Mouse (Mus musculus) heart, embryonic 15.5 days (tissue): ENCODE measurements at regions not wholly inside any gene's neighbourhood (a gene's known extent, or its start where the extent isn't known, plus 50 kb on each side); places are given as distances from the start of the nearest gene placed in this dataset.

Experiments
- ATAC-seq: fragments of 200-750 bp; cut with Nextera tagmentation; replicated peaks from 2 replicates; pipeline ENCODE4 v1.8.0; 2017; ENCODE audit warnings: low read depth, moderate TSS enrichment; ENCODE audit not compliant: insufficient number of reproducible peaks, insufficient read depth, low FRiP score
- H3K27ac ChIP-seq: fragments of 300-500 bp; sonication (generic); 2 replicates; pipeline ENCODE4 v1.5.1; 2015; ENCODE audit warnings: mild to moderate bottlenecking, inconsistent platforms
- H3K27me3 ChIP-seq: fragments of 300-500 bp; sonication (generic); 2 replicates; pipeline ENCODE4 v1.6.1; 2015; ENCODE audit warnings: inconsistent platforms
- H3K36me3 ChIP-seq: fragments of 300-500 bp; sonication (generic); 2 replicates; pipeline ENCODE4 v1.6.1; 2015; ENCODE audit warnings: mild to moderate bottlenecking, inconsistent platforms
- H3K4me1 ChIP-seq: fragments of 300-500 bp; sonication (generic); replicated peaks from 2 replicates; pipeline ENCODE4 v1.6.1; 2015; ENCODE audit warnings: inconsistent platforms
- H3K4me2 ChIP-seq: fragments of 300-500 bp; sonication (generic); 2 replicates; pipeline ENCODE4 v1.6.1; 2015; ENCODE audit warnings: inconsistent platforms, mild to moderate bottlenecking, moderate library complexity
- H3K4me3 ChIP-seq: fragments of 300-500 bp; sonication (generic); 2 replicates; pipeline ENCODE4 v1.5.1; 2015; ENCODE audit warnings: mild to moderate bottlenecking, inconsistent platforms
- H3K9ac ChIP-seq: fragments of 300-500 bp; sonication (generic); 2 replicates; pipeline ENCODE4 v1.6.1; 2015; ENCODE audit warnings: mild to moderate bottlenecking, inconsistent platforms
- H3K9me3 ChIP-seq: fragments of 300-500 bp; sonication (generic); replicated peaks from 2 replicates; pipeline ENCODE4 v1.6.1; 2016; ENCODE audit warnings: inconsistent platforms
- WGBS: fragments of 180-500 bp; shearing (Covaris S2); methylation state at CpG from one replicate; pipeline ENCODE4 v1.1.7; 2015; ENCODE audit warnings: mixed read lengths; 5-methylcytosine and 5-hydroxymethylcytosine counted together

GRCm38 (mm10) chr13:118603474-118603873, 66.1 kb upstream of the Fgf10 start:
- no peaks in the 10 kb centered on the region for H3K9me3 ChIP-seq
- no peaks in the 10 kb centered on the region for H3K36me3 ChIP-seq
- H3K9ac ChIP-seq: no peak overlapping the region
- no peak overlapping the region for H3K4me2 ChIP-seq
- no peak overlapping the region for H3K27ac ChIP-seq
- no peaks in the 10 kb centered on the region for H3K4me1 ChIP-seq
- H3K4me3 ChIP-seq: no peak overlapping the region
- no peaks in the 10 kb centered on the region for H3K27me3 ChIP-seq
- ATAC-seq: no peak
- WGBS: 62% methylated on average over 5 of the region's 5 CpGs

GRCm38 (mm10) chr13:118596856-118597255, 72.7 kb upstream of the Fgf10 start:
- no peaks in the 10 kb centered on the region for H3K9me3 ChIP-seq
- H3K36me3 ChIP-seq: no peaks in the 10 kb centered on the region
- no peaks in the 10 kb centered on the region for H3K27me3 ChIP-seq
- no peak overlapping the region for H3K4me2 ChIP-seq
- no peak overlapping the region for H3K9ac ChIP-seq
- WGBS: 63% methylated on average over 5 of the region's 5 CpGs
- no peak overlapping the region for H3K27ac ChIP-seq
- ATAC-seq: no peak
- no peak overlapping the region for H3K4me3 ChIP-seq
- H3K4me1 ChIP-seq: no peaks in the 10 kb centered on the region

- H3K9me3 ChIP-seq: no peaks in the 10 kb centered on the region
- H3K36me3 ChIP-seq: no peaks in the 10 kb centered on the region
- H3K4me3 ChIP-seq: no peak overlapping the region
- no peak overlapping the region for H3K4me2 ChIP-seq
- no peak overlapping the region for H3K9ac ChIP-seq
- no peak for ATAC-seq
- no peaks in the 10 kb centered on the region for H3K4me1 ChIP-seq
- no peaks in the 10 kb centered on the region for H3K27me3 ChIP-seq
- 64% methylated on average over 6 of the region's 6 CpGs for WGBS
- H3K27ac ChIP-seq: no peak overlapping the region
Observed at GRCm38 (mm10) chr13:118596218-118596795, 73.3 kb upstream of the Fgf10 start.

GRCm38 (mm10) chr13:118592074-118592473, 77.5 kb upstream of the Fgf10 start:
- ATAC-seq: no peak

GRCm38 (mm10) chr13:118572555-118572954, 97.0 kb upstream of the Fgf10 start:
- H3K4me3 ChIP-seq: no peak overlapping the region
- no peaks in the 10 kb centered on the region for H3K9me3 ChIP-seq
- no peak overlapping the region for H3K9ac ChIP-seq
- no peak for ATAC-seq
- H3K27ac ChIP-seq: no peak overlapping the region
- H3K36me3 ChIP-seq: no peaks in the 10 kb centered on the region
- no peaks in the 10 kb centered on the region for H3K4me1 ChIP-seq
- no peaks in the 10 kb centered on the region for H3K27me3 ChIP-seq
- WGBS: 79% methylated on average over 1 of the region's 1 CpGs
- no peak overlapping the region for H3K4me2 ChIP-seq

More at GRCm38 (mm10) chr13:118592074-118592473, 77.5 kb upstream of the Fgf10 start:
- 75% methylated on average over 4 of the region's 4 CpGs for WGBS
- Histone ChIP-seq H3K9me3 (no peaks in the 10 kb centered on the region), H3K4me1 (no peaks in the 10 kb centered on the region), H3K9ac (no peak overlapping the region), H3K36me3 (no peaks in the 10 kb centered on the region), H3K4me2 (no peak overlapping the region), H3K27me3 (no peaks in the 10 kb centered on the region), H3K27ac (no peak overlapping the region), H3K4me3 (no peak overlapping the region)

GRCm38 (mm10) chr13:118565219-118565833, 104.3 kb upstream of the Fgf10 start:
- Histone ChIP-seq H3K27me3 (no peaks in the 10 kb centered on the region), H3K36me3 (no peaks in the 10 kb centered on the region), H3K27ac (no peak overlapping the region), H3K9me3 (no peaks in the 10 kb centered on the region), H3K4me3 (no peak overlapping the region), H3K4me1 (no peaks in the 10 kb centered on the region), H3K9ac (no peak overlapping the region), H3K4me2 (no peak overlapping the region)
- ATAC-seq: no peak

- ATAC-seq: no peak
- Histone ChIP-seq H3K27ac (no peak overlapping the region), H3K9me3 (no peaks in the 10 kb centered on the region), H3K4me2 (no peak overlapping the region), H3K4me3 (no peak overlapping the region), H3K4me1 (no peaks in the 10 kb centered on the region), H3K9ac (no peak overlapping the region), H3K27me3 (no peaks in the 10 kb centered on the region), H3K36me3 (no peaks in the 10 kb centered on the region)
- WGBS: 79% methylated on average over 2 of the region's 2 CpGs
Observed at GRCm38 (mm10) chr13:118558966-118559365, 110.6 kb upstream of the Fgf10 start.

GRCm38 (mm10) chr13:118552029-118552428, 117.6 kb upstream of the Fgf10 start:
- no peak overlapping the region for H3K4me3 ChIP-seq
- H3K4me2 ChIP-seq: no peak overlapping the region
- H3K27me3 ChIP-seq: no peaks in the 10 kb centered on the region
- no peak overlapping the region for H3K27ac ChIP-seq
- 58% methylated on average over 2 of the region's 2 CpGs for WGBS
- no peak overlapping the region for H3K9ac ChIP-seq
- no peaks in the 10 kb centered on the region for H3K36me3 ChIP-seq
- H3K4me1 ChIP-seq: no peaks in the 10 kb centered on the region
- no peak for ATAC-seq
- H3K9me3 ChIP-seq: no peaks in the 10 kb centered on the region

- Histone ChIP-seq H3K9ac (no peak overlapping the region), H3K27ac (no peak overlapping the region), H3K4me3 (no peak overlapping the region), H3K36me3 (no peaks in the 10 kb centered on the region), H3K9me3 (no peaks in the 10 kb centered on the region), H3K27me3 (no peaks in the 10 kb centered on the region), H3K4me2 (no peak overlapping the region), H3K4me1 (no peaks in the 10 kb centered on the region)
- WGBS: 43% methylated on average over 2 of the region's 2 CpGs
- ATAC-seq: no peak
Observed at GRCm38 (mm10) chr13:118538742-118539141, 130.8 kb upstream of the Fgf10 start.

- ATAC-seq: no peak
- 73% methylated on average over 2 of the region's 2 CpGs for WGBS
- Histone ChIP-seq H3K4me1 (no peaks in the 10 kb centered on the region), H3K4me2 (no peak overlapping the region), H3K27me3 (no peaks in the 10 kb centered on the region), H3K9ac (no peak overlapping the region), H3K27ac (no peak overlapping the region), H3K9me3 (no peaks in the 10 kb centered on the region), H3K36me3 (no peaks in the 10 kb centered on the region), H3K4me3 (no peak overlapping the region)
Observed at GRCm38 (mm10) chr13:118513961-118514360, 126.9 kb upstream of the Mrps30 start.

GRCm38 (mm10) chr13:118506136-118506535, 119.1 kb upstream of the Mrps30 start:
- H3K4me2 ChIP-seq: no peak overlapping the region
- WGBS: 68% methylated on average over 4 of the region's 4 CpGs
- H3K4me3 ChIP-seq: no peak overlapping the region
- ATAC-seq: no peak
- no peaks in the 10 kb centered on the region for H3K4me1 ChIP-seq
- no peaks in the 10 kb centered on the region for H3K27me3 ChIP-seq
- no peak overlapping the region for H3K27ac ChIP-seq
- no peak overlapping the region for H3K9ac ChIP-seq
- no peaks in the 10 kb centered on the region for H3K9me3 ChIP-seq
- no peaks in the 10 kb centered on the region for H3K36me3 ChIP-seq

GRCm38 (mm10) chr13:118490610-118491009, 103.6 kb upstream of the Mrps30 start:
- H3K36me3 ChIP-seq: no peaks in the 10 kb centered on the region
- no peaks in the 10 kb centered on the region for H3K27me3 ChIP-seq
- H3K27ac ChIP-seq: no peak overlapping the region
- H3K4me1 ChIP-seq: no peaks in the 10 kb centered on the region
- no peak overlapping the region for H3K4me3 ChIP-seq
- no peak overlapping the region for H3K9ac ChIP-seq
- no peaks in the 10 kb centered on the region for H3K9me3 ChIP-seq
- WGBS: 25% methylated on average over 3 of the region's 3 CpGs
- no peak for ATAC-seq
- H3K4me2 ChIP-seq: no peak overlapping the region
